Mouse (Mus musculus) intestine, postnatal 0 days (tissue): ENCODE results near the gene Tcf7l2. TPM values are rescaled to one million over a fixed set of nuclear protein-coding genes. Genes with fewer than 3 reads are reported as not detected.

Source experiments
- ATAC-seq: fragments of 200-750 bp; cut with Nextera tagmentation; 2 replicates; pipeline ENCODE4 v1.8.0; 2017; ENCODE audit warnings: mild to moderate bottlenecking, moderate TSS enrichment, moderate library complexity
- H3K27ac ChIP-seq: fragments of 300-500 bp; sonication (generic); 2 replicates; pipeline ENCODE4 v1.5.1; 2014; ENCODE audit warnings: mild to moderate bottlenecking, low read depth, low read length, moderate library complexity
- H3K27me3 ChIP-seq: fragments of 300-500 bp; sonication (generic); replicated peaks from 2 replicates; pipeline ENCODE4 v1.6.1; 2014; ENCODE audit warnings: low read length, mixed read lengths; ENCODE audit not compliant: control insufficient read depth, insufficient read depth
- H3K36me3 ChIP-seq: fragments of 300-500 bp; sonication (generic); 2 replicates; pipeline ENCODE4 v1.6.1; 2014; ENCODE audit warnings: mild to moderate bottlenecking, moderate library complexity; ENCODE audit not compliant: control insufficient read depth, insufficient read depth
- H3K4me1 ChIP-seq: fragments of 300-500 bp; sonication (generic); replicated peaks from 2 replicates; pipeline ENCODE4 v1.6.1; 2014; ENCODE audit warnings: antibody characterized with exemption, low read length, mixed read lengths; ENCODE audit not compliant: control insufficient read depth, insufficient read depth
- H3K4me2 ChIP-seq: fragments of 300-500 bp; sonication (generic); replicated peaks from 2 replicates; pipeline ENCODE4 v1.6.1; 2014; ENCODE audit warnings: low read depth, mild to moderate bottlenecking, moderate library complexity
- H3K4me3 ChIP-seq: fragments of 300-500 bp; sonication (generic); 2 replicates; pipeline ENCODE4 v1.5.1; 2014; ENCODE audit warnings: low read depth, low read length
- H3K9ac ChIP-seq: fragments of 300-500 bp; sonication (generic); 2 replicates; pipeline ENCODE4 v1.6.1; 2014; ENCODE audit warnings: mild to moderate bottlenecking, low read depth, low read length
- H3K9me3 ChIP-seq: fragments of 300-500 bp; sonication (generic); 2 replicates; pipeline ENCODE4 v1.6.1; 2016; ENCODE audit warnings: mixed run types; ENCODE audit not compliant: control insufficient read depth
- CTCF ChIP-seq: sonication (generic); IDR thresholded peaks from 2 replicates; pipeline ENCODE4 v1.5.1; 2016; ENCODE audit warnings: low read depth, mild to moderate bottlenecking, control low read depth, antibody characterized with exemption, moderate library complexity
- WGBS: fragments of 180-500 bp; shearing (Covaris S2); extraction: QIAGEN DNeasy Blood & Tissue Kit; methylation state at CpG from one replicate; pipeline ENCODE4 v1.1.7; 2014; 5-methylcytosine and 5-hydroxymethylcytosine counted together
- polyA plus RNA-seq: library from polyadenylated mRNA; unstranded; fragments of >200 nt; fragmentation: Nextera tagmentation; extraction: Ambion mirVana; gene quantifications from 2 replicates; pipeline ENCODE4 v1.2.1, GENCODE M21; 2015

The Tcf7l2 gene
- polyA plus RNA-seq, 1 experiment from 2014 or later, result 32.4 TPM

DNA sequence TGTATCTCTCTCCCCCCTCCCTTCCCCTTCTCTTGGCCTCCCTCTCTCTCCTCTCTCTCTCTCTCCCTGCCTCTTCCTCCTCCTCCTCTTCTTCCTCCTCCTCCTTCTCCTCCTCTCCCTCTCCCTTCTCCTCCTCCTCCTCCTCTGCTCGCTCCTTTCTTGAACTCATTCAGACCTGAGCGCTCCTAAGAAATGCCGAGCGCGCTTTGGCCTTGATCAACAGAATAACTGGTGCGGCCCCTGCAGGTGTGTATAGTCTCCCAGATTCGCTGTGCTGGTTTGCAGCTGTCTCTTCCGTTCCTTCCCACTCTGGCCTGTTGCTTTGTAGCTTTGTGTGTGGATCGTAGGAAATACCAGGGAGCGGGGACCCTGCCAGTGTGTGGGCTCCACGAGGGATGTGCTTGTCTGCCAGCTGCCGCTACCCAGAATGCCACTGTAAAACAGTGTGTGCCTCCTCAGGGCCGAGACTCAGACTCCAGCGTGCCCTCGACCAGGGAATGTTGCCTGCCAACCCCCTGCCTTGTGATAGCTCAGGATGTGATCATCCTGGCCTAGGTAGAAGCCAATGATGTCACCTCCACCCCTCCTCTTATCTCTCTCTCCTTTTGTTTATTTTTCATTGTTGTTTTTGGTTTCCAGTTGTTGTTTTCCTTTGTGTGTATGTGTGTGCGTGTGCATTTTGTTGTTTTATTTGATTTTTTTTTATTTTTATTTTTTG, 184.3 kb downstream of the Tcf7l2 start:
- peaks cover 47% of the 10 kb centered on the region for H3K36me3 ChIP-seq
- H3K4me2 ChIP-seq, result no peak overlapping the region
- H3K4me1 ChIP-seq, result no peaks in the 10 kb centered on the region
- 90% methylated on average over 16 of the region's 16 CpGs for WGBS
- H3K4me3 ChIP-seq, result no peak overlapping the region
- no peak for TF ChIP-seq CTCF
- H3K27ac ChIP-seq, result no peak overlapping the region
- H3K9ac ChIP-seq, result no peak overlapping the region
- ATAC-seq, result no peak
- no peaks in the 10 kb centered on the region for H3K27me3 ChIP-seq
- H3K9me3 ChIP-seq, result no peaks in the 10 kb centered on the region

DNA sequence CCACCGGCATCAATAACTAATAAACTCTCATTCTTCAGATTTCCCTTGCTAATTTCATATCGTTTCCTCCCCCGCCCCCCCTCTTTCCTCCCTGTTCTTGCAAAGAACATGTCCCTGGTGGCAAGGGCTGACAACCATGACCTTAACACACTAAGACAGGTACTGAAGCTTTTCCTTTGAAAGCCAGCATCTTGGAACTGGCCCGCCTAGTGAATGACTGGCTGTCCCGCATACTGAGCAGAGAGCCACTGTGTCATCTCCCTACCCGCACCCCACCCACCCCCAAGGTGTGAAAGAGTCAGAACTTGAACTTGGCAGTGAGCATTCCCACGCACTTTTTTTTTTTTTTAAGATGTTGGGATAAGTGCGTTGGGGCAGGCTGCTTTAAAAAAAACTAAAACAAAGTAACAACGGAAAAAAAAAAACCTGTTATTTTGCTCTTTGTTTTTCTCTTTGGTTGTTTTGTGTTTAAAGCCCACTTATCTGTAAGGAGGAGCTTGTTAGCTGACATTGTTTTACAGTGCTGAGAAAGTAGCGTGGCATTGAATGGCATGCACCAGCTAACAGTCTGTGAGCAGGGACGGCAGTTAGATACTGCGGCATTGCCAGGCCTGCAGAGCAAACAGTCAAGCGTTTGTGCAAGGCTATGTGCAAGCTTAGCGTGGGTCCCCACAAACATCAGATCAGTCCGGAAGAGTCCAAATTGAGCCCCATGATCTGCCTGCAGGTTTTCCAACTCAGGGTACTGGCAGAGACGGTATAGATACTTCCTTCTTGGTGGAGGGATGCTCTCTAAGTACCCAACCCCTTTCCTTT, 185.4 kb downstream of the Tcf7l2 start:
- Histone ChIP-seq H3K9me3 (no peaks in the 10 kb centered on the region), H3K36me3 (peaks cover 44% of the 10 kb centered on the region), H3K4me1 (no peaks in the 10 kb centered on the region), H3K27ac (no peak overlapping the region), H3K27me3 (no peaks in the 10 kb centered on the region), H3K9ac (no peak overlapping the region), H3K4me2 (no peak overlapping the region), H3K4me3 (no peak overlapping the region)
- ATAC-seq, result no peak
- TF ChIP-seq CTCF, result no peak
- WGBS, result 90% methylated on average over 16 of the region's 16 CpGs

DNA sequence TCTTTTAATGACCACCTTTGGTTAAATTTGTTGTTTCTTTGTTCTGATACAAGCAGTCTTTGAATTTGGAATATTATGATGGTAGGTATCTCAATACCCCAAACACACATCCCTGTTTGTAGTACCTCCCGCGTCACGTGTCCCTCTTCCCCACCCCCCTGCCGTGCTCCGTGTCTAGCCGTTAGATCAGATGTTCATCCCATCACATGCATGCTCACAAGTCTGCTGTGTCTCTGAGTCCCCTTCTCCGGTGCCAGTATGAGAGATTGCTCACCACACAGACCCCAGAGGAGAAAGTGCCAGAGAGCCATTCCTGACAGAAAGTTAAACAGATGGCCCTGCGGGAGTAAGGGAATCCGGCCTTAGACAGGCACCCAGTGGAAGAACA, 186.0 kb downstream of the Tcf7l2 start:
- ATAC-seq, result no peak
- no peak overlapping the region for H3K4me3 ChIP-seq
- no peak for TF ChIP-seq CTCF
- peaks cover 38% of the 10 kb centered on the region for H3K36me3 ChIP-seq
- no peak overlapping the region for H3K27ac ChIP-seq
- WGBS, result 91% methylated on average over 9 of the region's 9 CpGs
- H3K9me3 ChIP-seq, result no peaks in the 10 kb centered on the region
- no peaks in the 10 kb centered on the region for H3K4me1 ChIP-seq
- H3K4me2 ChIP-seq, result no peak overlapping the region
- no peaks in the 10 kb centered on the region for H3K27me3 ChIP-seq
- H3K9ac ChIP-seq, result no peak overlapping the region

GRCm38 (mm10) chr19:55928674-55929073, 187.1 kb downstream of the Tcf7l2 start:
- Histone ChIP-seq H3K4me1 (no peaks in the 10 kb centered on the region), H3K27me3 (no peaks in the 10 kb centered on the region), H3K4me3 (no peak overlapping the region), H3K9ac (no peak overlapping the region), H3K27ac (no peak overlapping the region), H3K4me2 (no peak overlapping the region), H3K9me3 (no peaks in the 10 kb centered on the region), H3K36me3 (peaks cover 32% of the 10 kb centered on the region)
- WGBS, result 78% methylated on average over 5 of the region's 5 CpGs
- no peak for ATAC-seq
- TF ChIP-seq CTCF, result no peak

DNA sequence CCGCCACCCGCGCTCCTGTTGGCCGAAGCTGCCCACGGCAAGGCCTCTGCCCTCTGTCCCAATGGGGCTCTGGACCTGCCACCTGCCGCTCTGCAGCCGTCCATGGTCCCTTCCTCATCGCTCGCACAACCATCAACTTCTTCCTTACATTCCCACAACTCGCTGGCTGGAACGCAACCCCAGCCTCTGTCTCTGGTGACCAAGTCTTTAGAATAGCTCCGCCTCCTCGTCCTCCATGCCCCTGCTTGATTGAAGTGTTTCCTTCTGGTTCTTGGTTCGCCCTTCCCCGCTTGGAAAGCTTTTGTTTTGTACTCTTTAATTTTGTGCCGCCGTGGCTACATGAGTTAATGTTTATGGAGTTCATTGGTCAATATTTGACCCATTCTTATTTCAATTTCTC, 190.0 kb downstream of the Tcf7l2 start:
- no peak overlapping the region for H3K4me3 ChIP-seq
- no peak for ATAC-seq
- H3K4me1 ChIP-seq, result no peaks in the 10 kb centered on the region
- no peak overlapping the region for H3K4me2 ChIP-seq
- no peak overlapping the region for H3K9ac ChIP-seq
- 94% methylated on average over 17 of the region's 17 CpGs for WGBS
- no peak overlapping the region for H3K27ac ChIP-seq
- TF ChIP-seq CTCF, result no peak
- peaks cover 22% of the 10 kb centered on the region for H3K36me3 ChIP-seq
- H3K9me3 ChIP-seq, result no peaks in the 10 kb centered on the region
- H3K27me3 ChIP-seq, result no peaks in the 10 kb centered on the region

- Histone ChIP-seq H3K9me3 (no peaks in the 10 kb centered on the region), H3K27ac (no peak overlapping the region), H3K4me2 (no peak overlapping the region), H3K4me3 (no peak overlapping the region), H3K36me3 (peaks cover 9% of the 10 kb centered on the region), H3K4me1 (no peaks in the 10 kb centered on the region), H3K27me3 (no peaks in the 10 kb centered on the region), H3K9ac (no peak overlapping the region)
- TF ChIP-seq CTCF, result no peak
- 75% methylated on average over 7 of the region's 7 CpGs for WGBS
- no peak for ATAC-seq
Measured at GRCm38 (mm10) chr19:55933947-55934729, 192.5 kb downstream of the Tcf7l2 start.
